Mouse (Mus musculus) lung, postnatal 0 days (tissue): Measurements from ENCODE around the gene Surf2.

Experiments
- CTCF ChIP-seq: IDR thresholded peaks from 2 replicates; pipeline ENCODE4 v1.5.1; 2016; ENCODE audit warnings: antibody characterized with exemption, mild to moderate bottlenecking
- EP300 ChIP-seq: IDR thresholded peaks from 2 replicates; pipeline ENCODE4 v1.6.1; 2016; ENCODE audit warnings: antibody characterized with exemption, mild to moderate bottlenecking, control low read depth

DNA sequence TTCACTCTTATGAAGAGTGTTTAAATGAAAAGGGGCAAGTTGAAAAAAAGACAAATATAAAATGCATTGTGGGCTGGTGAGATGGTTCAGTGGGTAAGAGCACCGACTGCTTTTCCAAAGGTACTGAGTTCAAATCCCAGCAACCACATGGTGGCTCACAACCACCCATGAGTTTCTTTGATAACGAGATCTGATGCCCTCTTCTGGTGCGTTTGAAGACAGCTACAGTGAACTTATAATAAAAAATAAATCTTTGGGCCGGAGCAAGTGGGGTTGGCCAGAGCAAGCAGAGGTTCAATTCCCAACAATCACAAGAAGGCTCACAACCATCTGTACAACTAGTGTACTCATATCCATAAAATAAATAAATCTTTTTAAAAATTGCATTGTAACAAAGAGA lies 20.3 kb upstream of the Surf2 start:
- TF ChIP-seq EP300 (no peak), CTCF (peak; percentile 10; the same call in 1 of the 2 replicates)
